Mouse (Mus musculus) stomach, embryonic 14.5 days (tissue): ENCODE data around the gene Gstk1. TPM values are rescaled to one million over a fixed set of nuclear protein-coding genes. Genes with fewer than 3 reads are reported as not detected.

Experiments used
- ATAC-seq: fragments of 200-750 bp; cut with Nextera tagmentation; 2 replicates; pipeline ENCODE4 v1.8.0; 2017; ENCODE audit warnings: low read depth, moderate TSS enrichment; ENCODE audit not compliant: insufficient number of reproducible peaks, insufficient read depth, low FRiP score
- H3K27ac ChIP-seq: fragments of 300-500 bp; sonication (generic); 2 replicates; pipeline ENCODE4 v1.5.1; 2014; ENCODE audit warnings: mild to moderate bottlenecking, low read length, moderate library complexity, mixed read lengths
- H3K27me3 ChIP-seq: fragments of 300-500 bp; sonication (generic); 2 replicates; pipeline ENCODE4 v1.6.1; 2014; ENCODE audit warnings: low read length, control low read depth, mixed read lengths; ENCODE audit not compliant: control insufficient read depth, insufficient read depth
- H3K36me3 ChIP-seq: fragments of 300-500 bp; sonication (generic); 2 replicates; pipeline ENCODE4 v1.6.1; 2014; ENCODE audit warnings: mild to moderate bottlenecking, control low read depth, low read length, moderate library complexity, mixed read lengths; ENCODE audit not compliant: control insufficient read depth, insufficient read depth
- H3K4me1 ChIP-seq: fragments of 300-500 bp; sonication (generic); 2 replicates; pipeline ENCODE4 v1.6.1; 2014; ENCODE audit warnings: low read length, control low read depth, mixed read lengths; ENCODE audit not compliant: control insufficient read depth, insufficient read depth
- H3K4me2 ChIP-seq: fragments of 300-500 bp; sonication (generic); replicated peaks from 2 replicates; pipeline ENCODE4 v1.6.1; 2014; ENCODE audit warnings: low read depth, low read length, control low read depth
- H3K4me3 ChIP-seq: fragments of 300-500 bp; sonication (generic); 2 replicates; pipeline ENCODE4 v1.5.1; 2014; ENCODE audit warnings: low read depth, low read length, control low read depth
- H3K9ac ChIP-seq: fragments of 300-500 bp; sonication (generic); replicated peaks from 2 replicates; pipeline ENCODE4 v1.6.1; 2014; ENCODE audit warnings: low read depth, mild to moderate bottlenecking, control low read depth, low read length, moderate library complexity, mixed read lengths
- H3K9me3 ChIP-seq: fragments of 300-500 bp; sonication (generic); 2 replicates; pipeline ENCODE4 v1.6.1; 2016; ENCODE audit warnings: low read depth, low read length, control low read depth; ENCODE audit not compliant: control insufficient read depth
- WGBS: fragments of 180-500 bp; shearing (Covaris S2); extraction: QIAGEN DNeasy Blood & Tissue Kit; methylation state at CpG from one replicate; pipeline ENCODE4 v1.1.7; 2014; 5-methylcytosine and 5-hydroxymethylcytosine counted together
- polyA plus RNA-seq: library from polyadenylated mRNA; unstranded; fragments of >200 nt; fragmentation: Nextera tagmentation; extraction: Ambion mirVana; gene quantifications from 2 replicates; pipeline ENCODE4 v1.2.1, GENCODE M21; 2014

Gene Gstk1
- polyA plus RNA-seq, 1 experiment from 2014 or later = 19.5 TPM

DNA sequence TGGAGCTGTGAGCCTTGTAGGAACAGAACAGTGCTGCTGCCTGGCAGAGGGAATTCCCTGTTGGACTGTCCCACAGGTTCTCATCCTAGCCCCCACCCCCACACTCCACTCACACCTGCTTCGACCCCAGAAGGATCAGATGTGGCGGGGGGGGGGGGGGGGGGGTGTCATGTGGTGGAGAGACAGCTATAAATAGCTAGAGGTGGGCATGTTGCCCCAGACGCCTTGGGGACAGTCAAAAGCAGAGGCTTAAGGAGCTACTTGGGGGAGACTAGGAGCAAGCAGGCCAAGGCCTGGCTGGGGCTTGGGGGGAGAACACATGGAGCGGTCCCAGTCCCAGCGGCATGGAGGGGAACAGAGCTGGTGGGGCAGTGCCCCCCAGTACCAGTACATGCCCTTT, 40.7 kb downstream of the Gstk1 start, which contains the start of gene Clcn1:
Clcn1 (plus strand) TSS at position 238 of the 400 bp plus-strand sequence.
- no peak for ATAC-seq
- H3K9ac ChIP-seq = no peak within 1 kb of the TSS
- H3K4me2 ChIP-seq = no peak within 1 kb of the TSS
- WGBS = 65% methylated on average over 4 of the region's 5 CpGs
- H3K27ac ChIP-seq = no peak within 1 kb of the TSS
- no peak within 1 kb of the TSS for H3K4me3 ChIP-seq
- H3K4me1 ChIP-seq = no peaks in the 10 kb centered on the region
- H3K27me3 ChIP-seq = no peaks in the 10 kb centered on the region
- H3K9me3 ChIP-seq = no peaks in the 10 kb centered on the region
- H3K36me3 ChIP-seq = peaks cover 19% of the 10 kb centered on the region

DNA sequence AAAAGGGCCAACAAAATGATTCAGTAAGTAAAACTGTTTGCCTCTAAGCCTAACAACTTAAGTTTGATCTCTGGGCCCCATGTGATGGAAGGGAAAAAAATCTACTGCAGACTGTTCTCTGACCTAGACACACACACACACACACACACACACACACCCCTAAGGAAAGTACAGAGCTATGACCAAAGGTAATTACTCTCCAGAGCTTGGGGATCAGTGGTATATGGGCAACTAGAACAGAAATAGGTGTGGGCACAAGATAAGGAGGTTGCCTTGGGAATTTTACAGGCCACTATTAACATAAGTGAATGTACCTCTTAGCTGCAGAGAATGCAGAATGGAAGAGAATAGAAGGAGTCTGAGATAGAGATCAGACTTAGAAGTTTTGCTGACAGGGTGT, 41.8 kb downstream of the Gstk1 start:
- Histone ChIP-seq H3K4me3 (no peak overlapping the region), H3K9me3 (no peaks in the 10 kb centered on the region), H3K27me3 (no peaks in the 10 kb centered on the region), H3K9ac (no peak overlapping the region), H3K36me3 (peaks cover 10% of the 10 kb centered on the region; the same call in 1 of the 2 replicates), H3K4me1 (no peaks in the 10 kb centered on the region), H3K4me2 (no peak overlapping the region), H3K27ac (no peak overlapping the region)
- no peak for ATAC-seq

DNA sequence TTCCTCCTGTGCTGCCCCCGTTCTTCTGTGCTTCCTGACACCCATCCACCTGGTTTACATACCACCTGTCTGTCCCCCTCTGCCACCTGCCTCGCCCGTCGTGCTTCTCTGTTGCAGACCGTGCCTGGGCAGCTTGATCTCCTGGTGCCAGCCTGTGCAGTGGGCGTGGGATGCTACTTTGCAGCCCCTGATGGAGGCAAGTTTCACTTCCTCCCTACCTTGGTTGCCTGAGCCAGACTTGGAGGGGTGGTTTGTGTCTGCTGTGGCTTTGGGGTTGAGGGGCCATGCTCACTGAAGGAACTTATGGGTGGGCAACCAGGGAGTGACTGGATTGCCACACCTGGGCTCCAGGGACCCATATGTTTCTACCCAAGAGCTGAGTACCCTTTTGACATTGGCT, 47.6 kb downstream of the Gstk1 start:
- no peak overlapping the region for H3K9ac ChIP-seq
- H3K4me3 ChIP-seq = no peak overlapping the region
- H3K27me3 ChIP-seq = no peaks in the 10 kb centered on the region
- no peak overlapping the region for H3K27ac ChIP-seq
- no peak for ATAC-seq
- no peak overlapping the region for H3K4me2 ChIP-seq
- no peaks in the 10 kb centered on the region for H3K36me3 ChIP-seq
- H3K4me1 ChIP-seq = no peaks in the 10 kb centered on the region
- WGBS = 82% methylated on average over 6 of the region's 6 CpGs
- no peaks in the 10 kb centered on the region for H3K9me3 ChIP-seq

DNA sequence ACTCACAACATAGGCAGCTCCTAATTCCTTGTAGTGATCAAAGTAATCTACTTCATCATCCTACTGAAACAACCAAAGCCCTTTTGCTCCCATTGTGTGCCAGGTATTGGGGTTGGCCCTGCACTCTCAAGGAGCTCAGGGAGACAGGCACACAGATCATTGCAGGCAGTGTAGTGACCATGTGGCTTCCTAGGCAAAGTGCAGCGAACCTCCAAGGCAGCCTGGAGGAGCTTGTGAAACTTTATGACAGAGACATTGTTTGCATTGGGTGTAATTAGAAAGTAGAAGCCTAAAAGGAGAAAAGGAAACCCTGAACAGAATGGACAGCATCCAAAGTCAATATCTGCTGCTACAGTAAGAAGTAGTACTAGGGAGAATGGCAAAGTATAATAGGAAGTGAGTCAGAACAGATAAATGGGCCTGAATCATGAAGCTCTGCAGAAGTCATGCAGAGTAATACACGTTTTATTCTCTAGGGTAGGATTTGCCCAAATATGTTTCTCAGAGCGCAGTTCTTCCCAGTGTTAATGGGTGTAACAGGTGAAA, 49.9 kb downstream of the Gstk1 start:
- no peaks in the 10 kb centered on the region for H3K27me3 ChIP-seq
- H3K27ac ChIP-seq = no peak overlapping the region
- no peak overlapping the region for H3K9ac ChIP-seq
- 74% methylated on average over 3 of the region's 3 CpGs for WGBS
- no peaks in the 10 kb centered on the region for H3K36me3 ChIP-seq
- no peaks in the 10 kb centered on the region for H3K4me1 ChIP-seq
- no peak overlapping the region for H3K4me3 ChIP-seq
- H3K9me3 ChIP-seq = no peaks in the 10 kb centered on the region
- no peak overlapping the region for H3K4me2 ChIP-seq
- ATAC-seq = no peak

DNA sequence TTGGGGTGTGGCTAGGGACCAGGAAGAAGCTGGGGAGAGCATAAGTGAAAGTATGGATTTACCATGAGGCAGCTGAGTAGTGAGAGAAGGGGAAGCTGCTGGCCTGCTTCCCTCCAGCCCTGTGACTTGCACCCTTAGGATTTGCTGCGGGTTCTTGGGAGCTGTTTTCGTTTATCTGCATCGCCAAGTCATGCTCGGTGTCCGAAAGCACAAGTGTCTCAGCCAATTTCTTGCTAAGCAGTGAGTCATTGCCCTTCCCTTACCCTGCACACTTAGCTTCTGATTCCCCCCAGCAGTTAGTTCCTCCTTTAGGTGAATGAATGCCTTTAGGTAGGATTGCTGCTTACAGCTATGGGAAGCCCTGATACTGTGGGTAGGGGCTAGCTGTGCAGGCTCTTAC, 53.6 kb downstream of the Gstk1 start:
- Histone ChIP-seq H3K9me3 (no peaks in the 10 kb centered on the region), H3K36me3 (no peaks in the 10 kb centered on the region), H3K27me3 (no peaks in the 10 kb centered on the region), H3K4me2 (no peak overlapping the region), H3K4me3 (no peak overlapping the region), H3K27ac (no peak overlapping the region), H3K4me1 (no peaks in the 10 kb centered on the region), H3K9ac (no peak overlapping the region)
- WGBS = 86% methylated on average over 5 of the region's 5 CpGs
- no peak for ATAC-seq

Other genes with a start within 250 kb of the Gstk1 start
- gene Sva, start 207.5 kb upstream of the Gstk1 start, polyA plus RNA-seq = not detected in 2 replicates
- not detected in 2 replicates for gene Tas2r139, start 105.0 kb upstream of the Gstk1 start, polyA plus RNA-seq
- gene Tas2r144, start 30.6 kb upstream of the Gstk1 start, polyA plus RNA-seq = not detected in 2 replicates
- 2.6 and 2.8 TPM in 2 replicates for gene Tmem139, start 16.0 kb downstream of the Gstk1 start, polyA plus RNA-seq
- gene Casp2, start 19.1 kb downstream of the Gstk1 start, polyA plus RNA-seq = 58.8 and 59.5 TPM in 2 replicates
- 0.53 TPM in 1 of 2 replicates, not detected in the other for gene Clcn1, start 40.8 kb downstream of the Gstk1 start, polyA plus RNA-seq
- 0.34 and 0.48 TPM in 2 replicates for gene Fam131b, start 78.7 kb downstream of the Gstk1 start, polyA plus RNA-seq
- gene Zyx, start 103.7 kb downstream of the Gstk1 start, polyA plus RNA-seq = 112 and 117 TPM in 2 replicates
- 4.0 and 5.3 TPM in 2 replicates for gene Epha1, start 127.3 kb downstream of the Gstk1 start, polyA plus RNA-seq
- gene Tas2r143, start 154.3 kb downstream of the Gstk1 start, polyA plus RNA-seq = not detected in 2 replicates
- gene Tas2r135, start 159.5 kb downstream of the Gstk1 start, polyA plus RNA-seq = not detected in 2 replicates
- not detected in 2 replicates for gene Tas2r126, start 188.6 kb downstream of the Gstk1 start, polyA plus RNA-seq
- gene Olfr458, start 219.3 kb downstream of the Gstk1 start, polyA plus RNA-seq = not detected in 2 replicates
- gene Olfr457, start 230.4 kb downstream of the Gstk1 start, polyA plus RNA-seq = not detected in 2 replicates
- not detected in 2 replicates for gene Olfr456, start 241.3 kb downstream of the Gstk1 start, polyA plus RNA-seq